Mouse (Mus musculus) liver, embryonic 11.5 days (tissue): ENCODE data around the gene Mlkl. TPM values are rescaled to one million over a fixed set of nuclear protein-coding genes. Genes with fewer than 3 reads are reported as not detected.

Experiments used
- ATAC-seq: fragments of 200-750 bp; cut with Nextera tagmentation; replicated peaks from 2 replicates; pipeline ENCODE4 v1.8.0; 2017; ENCODE audit warnings: moderate number of reproducible peaks, mild to moderate bottlenecking, moderate TSS enrichment, moderate library complexity; ENCODE audit not compliant: low FRiP score
- DNase-seq: peaks from one replicate; pipeline ENCODE4 v3.0.0-alpha.2; 2017; ENCODE audit warnings: low spot score
- H3K27ac ChIP-seq: fragments of 300-500 bp; sonication (generic); 2 replicates; pipeline ENCODE4 v1.5.1; 2014; ENCODE audit warnings: mild to moderate bottlenecking, low read depth, low read length, control low read depth
- H3K27me3 ChIP-seq: fragments of 300-500 bp; sonication (generic); replicated peaks from 2 replicates; pipeline ENCODE4 v1.6.1; 2014; ENCODE audit warnings: low read length, mixed read lengths; ENCODE audit not compliant: control insufficient read depth, insufficient read depth
- H3K36me3 ChIP-seq: fragments of 300-500 bp; sonication (generic); 2 replicates; pipeline ENCODE4 v1.6.1; 2014; ENCODE audit warnings: mild to moderate bottlenecking, low read length, moderate library complexity, mixed read lengths; ENCODE audit not compliant: control insufficient read depth, insufficient read depth
- H3K4me1 ChIP-seq: fragments of 300-500 bp; sonication (generic); replicated peaks from 2 replicates; pipeline ENCODE4 v1.6.1; 2014; ENCODE audit warnings: low read length, mixed read lengths; ENCODE audit not compliant: control insufficient read depth, insufficient read depth
- H3K4me2 ChIP-seq: fragments of 300-500 bp; sonication (generic); 2 replicates; pipeline ENCODE4 v1.6.1; 2014; ENCODE audit warnings: mild to moderate bottlenecking, control low read depth, moderate library complexity
- H3K4me3 ChIP-seq: fragments of 300-500 bp; sonication (generic); 2 replicates; pipeline ENCODE4 v1.5.1; 2014; ENCODE audit warnings: low read depth, low read length, control low read depth
- H3K9ac ChIP-seq: fragments of 300-500 bp; sonication (generic); 2 replicates; pipeline ENCODE4 v1.6.1; 2014; ENCODE audit warnings: low read depth, low read length, control low read depth
- H3K9me3 ChIP-seq: fragments of 300-500 bp; sonication (generic); 2 replicates; pipeline ENCODE4 v1.6.1; 2016; ENCODE audit warnings: low read length, inconsistent platforms, mixed read lengths; ENCODE audit not compliant: control insufficient read depth
- WGBS: fragments of 180-500 bp; shearing (Covaris S2); extraction: QIAGEN DNeasy Blood & Tissue Kit; methylation state at CpG from one replicate; pipeline ENCODE4 v1.1.7; 2014; 5-methylcytosine and 5-hydroxymethylcytosine counted together
- polyA plus RNA-seq: library from polyadenylated mRNA; unstranded; fragments of >200 nt; fragmentation: Nextera tagmentation; extraction: Ambion mirVana; gene quantifications from 2 replicates; pipeline ENCODE4 v1.2.1, GENCODE M21; 2014

The Mlkl gene
- 2.6 and 3.0 TPM in 2 replicates for polyA plus RNA-seq

DNA sequence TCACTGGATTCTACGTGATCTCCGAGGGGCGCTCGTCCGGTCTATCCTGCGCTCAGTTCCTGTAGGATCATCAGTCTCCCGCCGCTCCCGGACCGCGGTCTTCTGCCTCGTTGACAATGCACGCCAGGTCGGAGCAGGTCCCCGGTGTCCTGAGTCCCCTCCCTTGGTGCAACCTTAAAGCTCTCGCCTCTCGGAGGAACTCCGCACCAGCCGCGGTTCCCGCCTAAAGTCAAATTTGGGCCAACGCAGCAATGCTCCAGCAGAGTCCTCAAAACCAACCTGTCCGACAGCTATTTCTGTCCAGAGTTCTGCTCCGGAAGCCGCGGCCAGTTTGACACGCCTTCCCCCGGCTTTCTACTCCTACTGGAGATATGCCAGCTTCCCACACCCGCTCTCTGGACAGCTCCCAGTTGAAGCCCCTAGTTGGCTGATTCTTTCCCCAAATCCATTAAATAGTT lies at the start of gene Mlkl:
Gene Mlkl, minus strand, starts transcription at position 288 of the 458 bp plus-strand sequence.
- no peaks in the 10 kb centered on the region for H3K4me1 ChIP-seq
- 0 out of 2 replicates have a peak, but pooled peaks have one; percentile 23 for ATAC-seq
- under 1% methylated on average over 29 of the region's 29 CpGs for WGBS
- peak within 1 kb of the TSS; percentile 94 for H3K4me2 ChIP-seq
- peak; percentile 62 for DNase-seq
- H3K27ac ChIP-seq = no peak within 1 kb of the TSS; the same call in 1 of the 2 replicates
- peak within 1 kb of the TSS; percentile 63 for H3K4me3 ChIP-seq
- H3K27me3 ChIP-seq = no peaks in the 10 kb centered on the region; the same call in 1 of the 2 replicates
- H3K9ac ChIP-seq = peak within 1 kb of the TSS; percentile 54
- H3K36me3 ChIP-seq = no peaks in the 10 kb centered on the region
- no peaks in the 10 kb centered on the region for H3K9me3 ChIP-seq

DNA sequence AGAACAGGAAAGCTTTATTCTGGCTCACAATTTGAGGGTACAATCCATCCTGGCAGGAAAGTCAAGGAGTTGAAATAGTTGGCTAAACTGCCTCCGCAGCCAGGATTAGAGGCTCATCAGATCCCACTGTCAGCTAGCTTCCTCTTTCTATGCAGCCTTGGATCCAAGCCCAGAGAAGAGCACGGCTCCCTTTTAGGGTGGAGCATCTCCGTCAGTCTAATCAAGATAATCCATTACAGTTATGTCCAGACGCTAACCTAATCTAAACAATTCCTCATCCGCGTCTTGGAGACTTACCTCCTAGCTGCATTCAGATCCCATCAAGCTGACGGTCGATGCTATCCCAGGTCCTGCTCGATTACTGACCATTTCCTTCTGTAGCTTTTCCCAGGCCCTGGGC lies 47.9 kb upstream of the Mlkl start:
- Histone ChIP-seq H3K4me3 (no peak overlapping the region), H3K9ac (no peak overlapping the region), H3K27me3 (peaks cover 15% of the 10 kb centered on the region)

DNA sequence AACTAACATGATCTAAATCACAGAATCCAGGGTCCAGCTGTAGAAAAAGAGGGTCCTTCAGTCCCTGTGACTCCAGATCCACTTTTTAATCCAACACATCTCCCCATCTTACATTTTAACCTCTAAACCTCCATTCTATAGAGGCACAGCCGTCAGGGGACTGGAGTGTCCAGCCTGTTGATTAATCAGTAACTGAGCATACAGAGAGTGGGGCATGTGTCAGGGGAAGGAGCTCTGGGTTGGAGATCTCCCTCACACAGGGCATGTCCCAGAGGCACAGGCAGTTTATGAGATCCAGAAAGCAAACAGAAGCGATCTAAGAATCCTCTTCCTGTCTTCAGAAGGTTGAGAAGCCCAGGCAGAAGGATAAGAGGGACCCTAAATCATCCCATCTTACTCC lies 46.7 kb upstream of the Mlkl start:
- Histone ChIP-seq H3K9me3 (no peaks in the 10 kb centered on the region), H3K4me3 (no peak overlapping the region), H3K27ac (no peak overlapping the region), H3K4me1 (no peaks in the 10 kb centered on the region), H3K36me3 (no peaks in the 10 kb centered on the region), H3K9ac (no peak overlapping the region), H3K27me3 (peaks cover 6% of the 10 kb centered on the region; the same call in 1 of the 2 replicates), H3K4me2 (no peak overlapping the region)
- ATAC-seq = no peak
- WGBS = 24% methylated on average over 2 of the region's 2 CpGs
- DNase-seq = no peak

More for the DNA sequence above, 47.9 kb upstream of the Mlkl start:
- no peak overlapping the region for H3K4me2 ChIP-seq
- no peaks in the 10 kb centered on the region for H3K36me3 ChIP-seq
- ATAC-seq = no peak
- H3K9me3 ChIP-seq = no peaks in the 10 kb centered on the region
- WGBS = 60% methylated on average over 9 of the region's 9 CpGs
- DNase-seq = no peak
- no peaks in the 10 kb centered on the region for H3K4me1 ChIP-seq
- H3K27ac ChIP-seq = no peak overlapping the region

DNA sequence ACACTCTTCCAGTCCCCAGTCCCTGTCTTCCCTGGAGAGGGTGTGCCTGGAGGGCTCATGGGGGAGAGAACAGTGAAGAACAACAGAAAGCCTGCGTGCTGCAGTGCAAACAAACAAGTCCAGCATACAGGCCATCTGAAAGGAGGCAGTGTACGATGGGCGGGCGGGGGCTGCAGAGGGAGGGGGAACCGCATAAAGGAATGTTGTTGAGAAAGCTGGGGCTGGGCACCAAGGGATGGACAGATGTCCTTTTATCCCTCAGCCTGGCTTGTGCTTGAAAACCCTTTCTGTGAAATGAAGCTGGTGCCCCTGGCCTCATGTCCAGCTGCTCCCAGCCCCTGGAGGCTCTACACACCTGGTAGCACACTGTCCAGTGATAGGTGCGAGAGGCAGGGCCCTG lies 37.2 kb upstream of the Mlkl start:
- DNase-seq = no peak
- no peak overlapping the region for H3K9ac ChIP-seq
- no peak overlapping the region for H3K4me3 ChIP-seq
- H3K27me3 ChIP-seq = 0 out of 2 replicates have a peak, but pooled peaks cover 2% of the 10 kb centered on the region
- no peaks in the 10 kb centered on the region for H3K36me3 ChIP-seq
- H3K9me3 ChIP-seq = no peaks in the 10 kb centered on the region
- no peak overlapping the region for H3K4me2 ChIP-seq
- no peaks in the 10 kb centered on the region for H3K4me1 ChIP-seq
- no peak for ATAC-seq
- 76% methylated on average over 6 of the region's 6 CpGs for WGBS
- no peak overlapping the region for H3K27ac ChIP-seq

DNA sequence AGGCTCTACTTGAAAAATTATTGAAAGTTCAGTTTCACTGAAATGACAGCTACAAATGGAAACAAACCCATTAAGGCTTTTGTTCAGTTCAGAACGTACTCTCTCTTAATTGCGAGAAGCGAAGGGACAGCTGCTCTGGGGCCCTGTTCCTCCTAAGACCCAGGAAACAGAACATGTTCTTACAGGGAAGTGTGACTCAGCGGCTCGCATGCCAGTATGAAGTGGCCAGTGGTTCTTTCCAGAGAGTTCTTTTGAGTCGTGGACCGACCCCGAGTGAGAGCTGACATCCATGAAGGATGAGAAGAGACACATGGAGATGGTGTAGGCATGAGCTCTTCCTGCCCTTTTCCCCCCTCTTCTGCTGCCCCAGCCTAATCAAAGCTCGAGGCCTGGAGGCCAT lies 31.7 kb upstream of the Mlkl start:
- H3K4me3 ChIP-seq = no peak overlapping the region
- ATAC-seq (no peak), DNase-seq (no peak)
- H3K4me2 ChIP-seq = no peak overlapping the region
- 0 out of 2 replicates have a peak, but pooled peaks cover 2% of the 10 kb centered on the region for H3K27me3 ChIP-seq
- no peaks in the 10 kb centered on the region for H3K9me3 ChIP-seq
- 76% methylated on average over 9 of the region's 9 CpGs for WGBS
- no peaks in the 10 kb centered on the region for H3K4me1 ChIP-seq
- H3K9ac ChIP-seq = no peak overlapping the region
- H3K27ac ChIP-seq = no peak overlapping the region
- H3K36me3 ChIP-seq = no peaks in the 10 kb centered on the region

DNA sequence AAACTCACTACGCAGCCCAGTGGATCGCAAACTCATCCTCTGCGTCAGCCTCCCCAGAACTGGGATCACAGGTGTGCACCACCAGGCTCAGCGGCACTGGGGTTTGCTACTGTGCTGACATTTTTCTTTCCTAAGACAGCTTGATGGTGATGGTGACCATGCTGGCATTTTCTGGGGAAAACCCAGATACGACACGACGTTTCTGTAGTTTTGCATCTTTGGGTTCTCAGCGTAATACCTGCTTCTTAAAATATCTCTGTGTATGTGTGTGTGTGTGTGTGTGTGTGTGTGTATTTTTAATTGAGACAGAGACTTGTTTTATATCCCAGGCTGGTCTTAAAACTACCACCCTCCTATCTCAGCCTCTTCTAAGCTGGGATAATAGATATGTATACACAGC lies 29.4 kb upstream of the Mlkl start:
- Histone ChIP-seq H3K4me2 (no peak overlapping the region), H3K27ac (no peak overlapping the region)

DNA sequence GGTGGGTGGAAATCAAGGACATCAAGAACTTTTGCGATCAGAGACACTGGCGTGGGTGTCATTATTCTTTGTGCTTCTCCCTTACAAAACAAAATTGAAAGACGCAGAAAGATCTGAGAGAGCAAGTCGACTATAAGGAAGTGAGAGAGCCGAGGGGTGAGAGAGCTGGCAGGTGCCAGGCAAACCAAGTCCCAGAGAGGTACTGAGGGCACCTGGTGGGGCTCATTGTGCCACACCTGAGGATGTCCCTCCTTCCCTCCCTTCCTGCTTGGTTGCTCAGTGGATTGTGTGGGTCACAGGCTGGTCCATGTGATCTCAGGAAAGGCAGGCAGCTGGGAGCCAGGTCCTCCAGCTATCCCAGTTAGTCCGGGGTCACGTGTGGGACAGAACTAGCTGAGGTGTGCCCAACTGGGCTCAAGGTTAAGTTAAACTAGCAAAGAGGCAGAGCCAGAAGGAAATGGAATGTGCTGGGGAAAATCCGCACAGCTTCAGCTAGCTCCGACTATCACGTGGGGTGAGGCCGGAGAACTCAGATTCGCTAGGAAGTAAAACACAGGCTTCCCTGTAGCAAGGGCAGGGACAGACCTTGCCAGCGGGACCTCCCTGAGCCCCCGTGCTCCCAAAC lies 28.7 kb upstream of the Mlkl start:
- Histone ChIP-seq H3K27ac (no peak overlapping the region), H3K27me3 (0 out of 2 replicates have a peak, but pooled peaks cover 1% of the 10 kb centered on the region), H3K4me2 (no peak overlapping the region), H3K4me3 (no peak overlapping the region), H3K36me3 (no peaks in the 10 kb centered on the region), H3K9ac (no peak overlapping the region), H3K9me3 (no peaks in the 10 kb centered on the region), H3K4me1 (no peaks in the 10 kb centered on the region)
- ATAC-seq = no peak
- DNase-seq = no peak
- WGBS = 42% methylated on average over 14 of the region's 14 CpGs

More for the DNA sequence above, 29.4 kb upstream of the Mlkl start:
- DNase-seq (no peak), ATAC-seq (no peak)
- no peaks in the 10 kb centered on the region for H3K4me1 ChIP-seq
- H3K9me3 ChIP-seq = no peaks in the 10 kb centered on the region
- H3K9ac ChIP-seq = no peak overlapping the region
- H3K36me3 ChIP-seq = no peaks in the 10 kb centered on the region
- 83% methylated on average over 8 of the region's 8 CpGs for WGBS
- no peak overlapping the region for H3K4me3 ChIP-seq
- 0 out of 2 replicates have a peak, but pooled peaks cover 2% of the 10 kb centered on the region for H3K27me3 ChIP-seq

DNA sequence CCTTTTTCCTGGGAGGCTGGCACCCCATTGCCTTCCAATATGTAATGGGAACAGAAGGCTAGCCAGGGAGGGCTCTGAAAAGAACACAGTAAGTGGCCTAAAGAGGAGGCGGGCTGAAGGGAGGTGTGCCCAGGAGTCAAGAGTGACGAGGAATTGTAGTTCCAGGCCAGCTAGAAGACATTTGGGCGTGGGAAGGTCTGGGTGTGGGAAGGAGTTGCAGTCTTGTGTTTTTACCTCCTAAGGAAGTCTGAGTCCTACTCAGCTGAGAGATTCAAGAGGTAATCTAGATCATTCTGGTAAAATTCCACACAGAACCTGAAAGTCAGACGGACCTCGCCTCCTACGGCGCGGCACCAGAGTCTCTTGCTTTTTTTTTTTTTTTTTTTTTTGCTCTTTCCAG lies 25.5 kb upstream of the Mlkl start:
- no peak overlapping the region for H3K4me2 ChIP-seq
- ATAC-seq (no peak), DNase-seq (no peak)
- no peaks in the 10 kb centered on the region for H3K27me3 ChIP-seq
- H3K36me3 ChIP-seq = no peaks in the 10 kb centered on the region
- no peak overlapping the region for H3K27ac ChIP-seq
- no peak overlapping the region for H3K4me3 ChIP-seq
- 78% methylated on average over 8 of the region's 8 CpGs for WGBS
- H3K4me1 ChIP-seq = no peaks in the 10 kb centered on the region
- H3K9me3 ChIP-seq = peaks cover 4% of the 10 kb centered on the region; the same call in 1 of the 2 replicates
- no peak overlapping the region for H3K9ac ChIP-seq
